Mouse (Mus musculus) testis, adult 2 months (tissue): ENCODE measurements around the gene Snai1. TPM values are rescaled to one million over a fixed set of nuclear protein-coding genes. Genes with fewer than 3 reads are reported as not detected.

Experiments used
- H3K27ac ChIP-seq: fragments of 200-500 bp; 2 replicates; pipeline ENCODE4 v1.5.1; 2012; ENCODE audit warnings: low read depth, low read length; ENCODE audit not compliant: control insufficient read depth, insufficient read depth
- H3K27me3 ChIP-seq: fragments of 200-500 bp; 2 replicates; pipeline ENCODE4 v1.6.1; 2012; ENCODE audit warnings: mild to moderate bottlenecking, low read length, moderate library complexity; ENCODE audit not compliant: control insufficient read depth, insufficient read depth
- H3K36me3 ChIP-seq: fragments of 200-500 bp; 2 replicates; pipeline ENCODE4 v1.6.1; 2012; ENCODE audit warnings: mild to moderate bottlenecking, low read length; ENCODE audit not compliant: control insufficient read depth, insufficient read depth
- H3K4me1 ChIP-seq: fragments of 200-500 bp; 2 replicates; pipeline ENCODE4 v1.6.1; 2012; ENCODE audit warnings: low read length; ENCODE audit not compliant: control insufficient read depth, insufficient read depth
- H3K4me3 ChIP-seq: fragments of 200-500 bp; 2 replicates; pipeline ENCODE4 v1.5.1; 2012; ENCODE audit warnings: low read depth, mild to moderate bottlenecking, low read length, moderate library complexity, mixed read lengths; ENCODE audit not compliant: control insufficient read depth
- CTCF ChIP-seq: fragments of 200-500 bp; IDR thresholded peaks from 2 replicates; pipeline ENCODE4 v1.5.1; 2012; ENCODE audit warnings: low read depth, mild to moderate bottlenecking, inconsistent platforms, low read length, moderate library complexity; ENCODE audit not compliant: control insufficient read depth, insufficient read depth, insufficient replicate concordance
- POLR2A ChIP-seq: fragments of 200-500 bp; IDR thresholded peaks from 2 replicates; pipeline ENCODE4 v1.6.1; 2012; ENCODE audit warnings: low read depth, mild to moderate bottlenecking, inconsistent platforms, low read length, moderate library complexity; ENCODE audit not compliant: control insufficient read depth
- polyA plus RNA-seq: library from polyadenylated mRNA; depleted of rRNA; stranded (reverse); fragments of >200 nt; gene quantifications from 2 replicates; pipeline ENCODE4 v1.2.3, GENCODE M21; 2012

Snai1 gene
- polyA plus RNA-seq, 1 experiment, result 7.9 TPM

DNA sequence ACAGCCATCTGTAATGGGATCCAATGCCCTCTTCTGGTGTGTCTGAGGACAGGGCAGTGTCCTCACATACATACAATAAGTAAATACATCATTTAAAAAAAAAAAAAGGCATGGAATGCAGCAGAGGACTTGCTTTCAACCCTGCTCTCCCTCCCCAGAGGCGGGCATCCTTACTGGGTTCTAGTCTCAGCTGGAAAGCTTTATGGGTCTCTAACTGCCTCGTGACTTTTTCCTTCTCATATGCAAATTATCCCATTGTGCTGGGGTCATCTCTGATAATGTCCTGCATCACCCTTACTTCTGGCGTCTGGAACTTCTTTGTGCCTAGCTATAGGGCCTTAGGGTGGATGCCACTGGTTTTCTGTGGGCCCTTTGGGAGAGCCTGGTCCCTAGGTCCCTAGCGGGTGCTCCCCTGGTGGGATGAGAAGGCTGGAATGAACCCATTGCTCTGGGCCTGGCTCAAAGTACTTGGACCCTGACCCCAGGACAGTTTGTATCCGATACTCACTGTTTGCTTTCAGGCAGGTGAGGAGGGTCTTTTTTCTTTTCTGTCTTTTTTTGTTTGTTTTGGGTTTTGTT lies 8.0 kb upstream of the Snai1 start:
- Histone ChIP-seq H3K36me3 (no peaks in the 10 kb centered on the region), H3K27ac (no peak overlapping the region), H3K4me1 (no peaks in the 10 kb centered on the region; the same call in 1 of the 2 replicates), H3K4me3 (no peak overlapping the region), H3K27me3 (no peaks in the 10 kb centered on the region)
- no peak for TF ChIP-seq POLR2A
- no peak for TF ChIP-seq CTCF

DNA sequence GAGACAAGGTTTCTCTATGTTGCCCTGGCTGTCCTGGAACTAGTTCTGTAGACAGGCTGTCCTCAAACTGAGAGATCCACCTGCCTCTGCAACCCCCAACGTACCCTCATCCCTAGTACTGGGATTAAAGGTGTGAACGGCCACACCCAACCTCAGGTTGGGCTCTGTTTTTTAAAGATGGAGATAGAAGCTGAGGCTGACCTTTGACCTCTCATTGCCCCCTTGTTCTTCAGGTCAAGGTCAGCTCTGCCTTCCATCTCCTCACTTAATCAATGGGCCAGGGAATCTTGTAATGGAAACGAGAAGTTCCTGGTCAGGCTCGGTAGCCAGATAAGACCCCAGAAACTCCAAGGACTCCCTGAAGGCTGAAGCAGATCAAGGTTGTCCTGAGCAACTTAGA lies 7.5 kb upstream of the Snai1 start:
- Histone ChIP-seq H3K4me3 (no peak overlapping the region), H3K4me1 (no peaks in the 10 kb centered on the region; the same call in 1 of the 2 replicates), H3K27me3 (no peaks in the 10 kb centered on the region), H3K27ac (no peak overlapping the region), H3K36me3 (no peaks in the 10 kb centered on the region)
- TF ChIP-seq POLR2A (no peak), CTCF (no peak)

DNA sequence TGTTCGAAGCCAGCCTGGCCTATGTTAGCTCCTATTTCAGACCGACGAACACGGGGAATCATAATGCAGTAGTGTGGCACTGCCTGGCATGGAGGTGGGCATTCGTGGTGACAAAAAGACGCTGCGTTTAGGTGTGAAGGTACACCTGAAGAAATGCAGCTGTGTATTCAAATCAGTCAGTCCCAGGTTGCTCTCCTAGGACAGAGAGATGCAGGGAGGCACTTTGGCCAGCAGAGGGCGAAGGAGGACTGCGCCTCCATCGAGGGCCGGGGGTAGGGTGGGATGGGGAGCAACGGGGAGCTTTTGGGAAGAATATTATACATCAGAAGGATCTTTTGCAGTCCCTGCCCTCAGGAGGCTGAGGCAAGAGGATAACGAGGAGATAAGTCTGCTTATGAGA lies 5.9 kb upstream of the Snai1 start:
- Histone ChIP-seq H3K27ac (no peak overlapping the region), H3K36me3 (no peaks in the 10 kb centered on the region), H3K4me1 (peaks cover 7% of the 10 kb centered on the region), H3K4me3 (no peak overlapping the region), H3K27me3 (no peaks in the 10 kb centered on the region)
- no peak for TF ChIP-seq POLR2A
- TF ChIP-seq CTCF, result peak; percentile 84

DNA sequence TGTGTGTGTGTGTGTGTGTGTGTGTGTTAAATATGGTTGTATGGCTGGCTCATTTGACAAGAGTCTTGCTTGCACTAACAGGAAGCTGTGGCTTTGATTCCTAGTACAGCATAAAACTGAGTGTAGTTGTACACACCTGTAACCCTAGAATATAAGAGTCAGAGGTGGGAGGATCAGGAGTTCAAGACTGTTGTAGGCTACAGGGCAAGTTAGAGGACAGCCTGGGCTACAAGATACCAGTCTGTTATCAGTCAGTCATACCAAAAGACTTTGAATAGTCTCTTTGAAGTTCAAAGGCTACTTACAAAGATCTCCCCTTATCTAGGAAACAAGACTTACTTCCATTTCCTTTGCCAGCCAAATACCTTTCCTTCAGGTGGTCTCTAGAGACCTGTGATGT lies 4.1 kb upstream of the Snai1 start:
- no peaks in the 10 kb centered on the region for H3K27me3 ChIP-seq

DNA sequence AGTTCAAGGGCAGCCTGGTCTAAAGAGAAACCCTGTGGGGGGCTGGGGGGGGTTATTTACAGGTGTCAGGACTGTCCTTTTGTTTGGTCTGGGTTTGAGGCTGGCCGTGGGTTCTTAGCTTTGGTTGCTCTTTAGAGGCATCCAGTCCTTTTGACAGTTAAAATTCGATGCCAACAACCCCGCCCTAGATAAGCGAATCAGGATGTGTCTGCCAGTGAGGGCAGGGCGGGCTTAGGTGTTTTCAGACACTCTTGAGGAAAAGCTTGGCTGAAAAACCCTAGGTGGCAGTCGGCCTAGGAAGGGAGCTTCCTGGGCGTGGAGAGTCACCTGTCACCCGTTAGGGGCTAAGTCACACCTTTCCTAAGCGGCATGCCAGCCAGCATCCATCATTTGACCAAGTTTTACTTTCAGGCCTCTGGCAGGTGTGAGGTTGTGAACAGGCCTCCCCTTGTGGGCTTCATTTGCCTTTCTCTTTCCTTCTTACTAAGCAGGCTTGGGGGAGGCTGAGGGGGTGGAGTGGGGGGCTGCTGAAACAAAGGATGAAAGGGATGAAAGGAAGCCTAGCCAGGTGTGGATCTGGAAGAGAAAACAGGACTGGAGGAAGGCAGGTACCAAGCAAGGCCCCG lies 1.6 kb upstream of the Snai1 start:
- Histone ChIP-seq H3K36me3 (no peaks in the 10 kb centered on the region; the same call in none of the 2 replicates), H3K27me3 (no peaks in the 10 kb centered on the region), H3K27ac (no peak overlapping the region), H3K4me3 (no peak overlapping the region), H3K4me1 (peaks cover 26% of the 10 kb centered on the region)
- no peak for TF ChIP-seq CTCF
- TF ChIP-seq POLR2A, result no peak

More for the DNA sequence above, 4.1 kb upstream of the Snai1 start:
- no peaks in the 10 kb centered on the region for H3K36me3 ChIP-seq
- H3K4me3 ChIP-seq, result no peak overlapping the region
- TF ChIP-seq POLR2A (no peak), CTCF (no peak)
- no peak overlapping the region for H3K27ac ChIP-seq
- peaks cover 15% of the 10 kb centered on the region for H3K4me1 ChIP-seq

DNA sequence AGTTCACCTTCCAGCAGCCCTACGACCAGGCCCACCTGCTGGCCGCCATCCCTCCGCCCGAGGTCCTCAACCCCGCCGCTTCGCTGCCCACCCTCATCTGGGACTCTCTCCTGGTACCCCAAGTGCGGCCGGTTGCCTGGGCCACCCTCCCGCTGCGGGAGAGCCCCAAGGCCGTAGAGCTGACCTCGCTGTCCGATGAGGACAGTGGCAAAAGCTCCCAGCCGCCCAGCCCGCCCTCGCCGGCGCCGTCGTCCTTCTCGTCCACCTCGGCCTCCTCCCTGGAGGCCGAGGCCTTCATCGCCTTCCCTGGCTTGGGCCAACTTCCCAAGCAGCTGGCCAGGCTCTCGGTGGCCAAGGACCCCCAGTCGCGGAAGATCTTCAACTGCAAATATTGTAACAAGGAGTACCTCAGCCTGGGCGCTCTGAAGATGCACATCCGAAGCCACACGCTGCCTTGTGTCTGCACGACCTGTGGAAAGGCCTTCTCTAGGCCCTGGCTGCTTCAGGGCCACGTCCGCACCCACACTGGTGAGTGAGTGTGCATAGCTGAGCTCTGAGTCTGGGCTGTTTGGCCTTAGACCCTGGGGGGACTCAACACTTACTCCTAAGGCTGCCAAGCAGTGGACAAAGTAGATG lies 794 bp downstream of the Snai1 start:
- Histone ChIP-seq H3K27me3 (no peaks in the 10 kb centered on the region), H3K36me3 (no peaks in the 10 kb centered on the region; the same call in none of the 2 replicates), H3K4me3 (peak overlapping the region; percentile 82), H3K4me1 (peaks cover 27% of the 10 kb centered on the region), H3K27ac (peak overlapping the region; percentile 7; the same call in 1 of the 2 replicates)
- TF ChIP-seq CTCF, result no peak
- TF ChIP-seq POLR2A, result no peak

DNA sequence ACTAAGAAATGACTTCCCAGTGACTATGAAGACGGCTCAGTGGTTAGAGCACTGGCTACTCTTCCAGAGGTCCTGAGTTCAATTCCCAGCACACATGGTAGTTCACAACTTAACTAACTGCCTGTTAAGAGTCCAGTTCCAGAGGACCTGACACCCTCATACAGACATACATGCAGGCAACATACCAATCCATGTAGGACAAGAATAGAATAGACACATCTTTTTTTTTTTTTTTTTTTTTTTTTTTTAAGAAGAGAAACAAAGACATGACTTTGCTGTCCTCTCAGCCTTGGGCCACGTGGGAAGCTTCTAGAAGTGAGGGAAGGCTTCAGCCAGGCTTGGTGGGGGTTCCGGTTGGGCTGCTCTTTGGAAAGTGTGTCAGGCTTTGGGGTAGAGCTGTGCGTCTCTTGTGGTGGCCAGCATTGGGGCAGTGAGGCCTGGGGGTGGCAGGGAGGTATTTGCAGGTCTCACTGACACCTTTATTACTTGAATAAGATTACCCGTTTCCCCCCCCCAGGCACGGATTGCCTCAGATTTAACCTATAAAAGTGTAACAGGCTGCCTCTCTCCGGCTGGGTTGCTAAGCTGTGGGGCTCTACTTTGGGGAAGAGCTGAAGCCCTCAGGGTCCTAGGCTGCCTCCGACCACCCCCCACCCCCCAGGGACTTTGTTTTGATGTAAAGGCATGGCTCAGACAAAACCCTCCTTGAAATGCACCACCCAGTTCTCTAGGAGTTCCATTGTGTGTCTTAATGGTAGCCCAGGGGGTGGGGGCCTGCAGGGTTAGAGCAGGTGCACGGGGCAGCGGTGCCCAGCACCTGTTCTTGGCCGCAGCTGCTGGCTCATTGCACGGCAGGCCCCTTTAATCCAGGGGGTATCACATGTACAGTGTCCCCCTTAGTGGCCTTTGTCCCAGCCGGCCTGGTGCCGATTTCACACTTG lies 1.8 kb downstream of the Snai1 start:
- Histone ChIP-seq H3K4me1 (peaks cover 27% of the 10 kb centered on the region), H3K27me3 (no peaks in the 10 kb centered on the region), H3K4me3 (peak overlapping the region; percentile 82), H3K36me3 (no peaks in the 10 kb centered on the region; the same call in none of the 2 replicates), H3K27ac (no peak overlapping the region)
- TF ChIP-seq CTCF (no peak), POLR2A (no peak)
